Mouse (Mus musculus): ENCODE data around the gene Ccdc106. TPM values are rescaled to one million over a fixed set of nuclear protein-coding genes. Genes with fewer than 3 reads are reported as not detected.

The Ccdc106 gene
- polyA plus RNA-seq, 1 experiment from 2014 or later = 15.1 TPM

- ATAC-seq (replicated peaks; ENCODE audit: low FRiP score, low TSS enrichment, low read depth) = no peak
- no peak overlapping the region for H3K27ac ChIP-seq (ENCODE audit: low read depth)
- peaks cover 2% of the 10 kb centered on the region for H3K4me1 ChIP-seq (replicated peaks; ENCODE audit: control insufficient read depth, insufficient read depth, low read length)
- no peaks in the 10 kb centered on the region for H3K9me3 ChIP-seq (ENCODE audit: control insufficient read depth, low read length)
- DNase-seq (ENCODE audit: low spot score) = no peak
- H3K36me3 ChIP-seq (ENCODE audit: control insufficient read depth, insufficient read depth, low read length) = peaks cover 66% of the 10 kb centered on the region
- H3K27me3 ChIP-seq (replicated peaks; ENCODE audit: control insufficient read depth, insufficient read depth, low read length) = no peaks in the 10 kb centered on the region
- no peak overlapping the region for H3K4me2 ChIP-seq (ENCODE audit: low read length)
- H3K9ac ChIP-seq (ENCODE audit: low read length) = no peak overlapping the region
- H3K4me3 ChIP-seq (ENCODE audit: low read depth, low read length) = no peak overlapping the region
- WGBS = 69% methylated on average over 5 of the region's 5 CpGs
Measured at GRCm38 (mm10) chr7:5086921-5087440, 66.6 kb downstream of the Ccdc106 start.

GRCm38 (mm10) chr7:5087886-5088285, 67.5 kb downstream of the Ccdc106 start:
- Histone ChIP-seq H3K4me2 (ENCODE audit: low read length) (no peak overlapping the region), H3K27ac (ENCODE audit: low read depth) (no peak overlapping the region), H3K9ac (ENCODE audit: low read length) (no peak overlapping the region), H3K27me3 (replicated peaks; ENCODE audit: control insufficient read depth, insufficient read depth, low read length) (no peaks in the 10 kb centered on the region), H3K4me3 (ENCODE audit: low read depth, low read length) (no peak overlapping the region), H3K4me1 (replicated peaks; ENCODE audit: control insufficient read depth, insufficient read depth, low read length) (no peaks in the 10 kb centered on the region), H3K36me3 (ENCODE audit: control insufficient read depth, insufficient read depth, low read length) (peaks cover 75% of the 10 kb centered on the region), H3K9me3 (ENCODE audit: control insufficient read depth, low read length) (no peaks in the 10 kb centered on the region)
- WGBS = 75% methylated on average over 4 of the region's 4 CpGs
- DNase-seq (ENCODE audit: low spot score) = no peak
- no peak for ATAC-seq (replicated peaks; ENCODE audit: low FRiP score, low TSS enrichment, low read depth)

DNA sequence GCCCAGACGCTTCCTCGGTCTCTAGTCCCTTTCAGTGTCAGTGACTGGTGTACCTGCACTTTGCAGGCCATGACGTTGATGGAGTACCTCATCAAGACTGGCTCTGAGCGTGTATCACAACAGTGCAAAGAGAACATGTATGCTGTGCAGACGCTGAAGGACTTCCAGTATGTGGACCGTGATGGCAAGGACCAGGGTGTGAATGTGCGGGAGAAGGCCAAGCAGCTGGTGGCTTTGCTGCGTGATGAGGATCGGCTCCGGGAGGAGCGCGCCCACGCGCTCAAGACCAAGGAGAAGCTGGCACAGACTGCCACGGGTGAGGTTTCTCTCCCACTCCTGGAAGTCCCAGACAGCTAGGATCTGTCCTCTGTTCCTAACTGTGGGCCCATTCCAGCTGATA, 69.5 kb downstream of the Ccdc106 start:
- peaks cover 76% of the 10 kb centered on the region for H3K36me3 ChIP-seq (ENCODE audit: control insufficient read depth, insufficient read depth, low read length)
- no peaks in the 10 kb centered on the region for H3K27me3 ChIP-seq (replicated peaks; ENCODE audit: control insufficient read depth, insufficient read depth, low read length)
- DNase-seq (ENCODE audit: low spot score) (no peak), ATAC-seq (replicated peaks; ENCODE audit: low FRiP score, low TSS enrichment, low read depth) (no peak)
- WGBS = 93% methylated on average over 15 of the region's 15 CpGs
- no peak overlapping the region for H3K4me3 ChIP-seq (ENCODE audit: low read depth, low read length)
- no peaks in the 10 kb centered on the region for H3K9me3 ChIP-seq (ENCODE audit: control insufficient read depth, low read length)
- no peak overlapping the region for H3K9ac ChIP-seq (ENCODE audit: low read length)
- no peak overlapping the region for H3K27ac ChIP-seq (ENCODE audit: low read depth)
- H3K4me2 ChIP-seq (ENCODE audit: low read length) = no peak overlapping the region
- H3K4me1 ChIP-seq (replicated peaks; ENCODE audit: control insufficient read depth, insufficient read depth, low read length) = no peaks in the 10 kb centered on the region

- Histone ChIP-seq H3K27me3 (replicated peaks; ENCODE audit: control insufficient read depth, insufficient read depth, low read length) (no peaks in the 10 kb centered on the region), H3K4me2 (ENCODE audit: low read length) (no peak overlapping the region), H3K27ac (ENCODE audit: low read depth) (no peak overlapping the region), H3K9me3 (ENCODE audit: control insufficient read depth, low read length) (no peaks in the 10 kb centered on the region), H3K4me1 (replicated peaks; ENCODE audit: control insufficient read depth, insufficient read depth, low read length) (no peaks in the 10 kb centered on the region), H3K9ac (ENCODE audit: low read length) (no peak overlapping the region), H3K4me3 (ENCODE audit: low read depth, low read length) (no peak overlapping the region), H3K36me3 (ENCODE audit: control insufficient read depth, insufficient read depth, low read length) (peaks cover 76% of the 10 kb centered on the region)
- WGBS = 91% methylated on average over 15 of the region's 15 CpGs
- ATAC-seq (replicated peaks; ENCODE audit: low FRiP score, low TSS enrichment, low read depth) (no peak), DNase-seq (ENCODE audit: low spot score) (no peak)
Measured at GRCm38 (mm10) chr7:5091008-5091728, 70.8 kb downstream of the Ccdc106 start.

DNA sequence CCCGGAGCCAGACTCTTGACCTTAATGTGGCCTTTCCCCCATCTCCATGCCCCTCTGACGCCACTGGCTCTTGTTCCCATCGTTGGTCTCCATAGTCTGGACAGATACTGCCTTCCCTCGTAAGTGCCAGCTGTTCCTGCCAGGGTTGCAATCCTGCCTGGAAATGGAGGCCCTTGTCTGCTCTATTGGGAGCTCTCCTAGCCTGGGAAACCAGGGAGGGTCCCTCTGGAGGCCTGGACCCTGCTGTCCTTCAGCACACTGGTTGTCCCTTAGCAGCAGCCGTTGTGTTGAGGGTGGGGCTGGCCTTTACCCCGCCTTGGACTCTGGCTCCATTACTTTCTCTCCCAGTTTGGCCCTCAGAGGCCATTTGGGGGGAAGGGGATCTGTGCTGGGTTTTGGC, 72.0 kb downstream of the Ccdc106 start:
- H3K4me1 ChIP-seq (replicated peaks; ENCODE audit: control insufficient read depth, insufficient read depth, low read length) = no peaks in the 10 kb centered on the region
- 74% methylated on average over 6 of the region's 6 CpGs for WGBS
- peaks cover 82% of the 10 kb centered on the region for H3K36me3 ChIP-seq (ENCODE audit: control insufficient read depth, insufficient read depth, low read length)
- H3K4me3 ChIP-seq (ENCODE audit: low read depth, low read length) = no peak overlapping the region
- DNase-seq (ENCODE audit: low spot score) (no peak), ATAC-seq (replicated peaks; ENCODE audit: low FRiP score, low TSS enrichment, low read depth) (no peak)
- H3K9ac ChIP-seq (ENCODE audit: low read length) = no peak overlapping the region
- H3K9me3 ChIP-seq (ENCODE audit: control insufficient read depth, low read length) = no peaks in the 10 kb centered on the region
- H3K4me2 ChIP-seq (ENCODE audit: low read length) = no peak overlapping the region
- no peaks in the 10 kb centered on the region for H3K27me3 ChIP-seq (replicated peaks; ENCODE audit: control insufficient read depth, insufficient read depth, low read length)
- H3K27ac ChIP-seq (ENCODE audit: low read depth) = no peak overlapping the region

DNA sequence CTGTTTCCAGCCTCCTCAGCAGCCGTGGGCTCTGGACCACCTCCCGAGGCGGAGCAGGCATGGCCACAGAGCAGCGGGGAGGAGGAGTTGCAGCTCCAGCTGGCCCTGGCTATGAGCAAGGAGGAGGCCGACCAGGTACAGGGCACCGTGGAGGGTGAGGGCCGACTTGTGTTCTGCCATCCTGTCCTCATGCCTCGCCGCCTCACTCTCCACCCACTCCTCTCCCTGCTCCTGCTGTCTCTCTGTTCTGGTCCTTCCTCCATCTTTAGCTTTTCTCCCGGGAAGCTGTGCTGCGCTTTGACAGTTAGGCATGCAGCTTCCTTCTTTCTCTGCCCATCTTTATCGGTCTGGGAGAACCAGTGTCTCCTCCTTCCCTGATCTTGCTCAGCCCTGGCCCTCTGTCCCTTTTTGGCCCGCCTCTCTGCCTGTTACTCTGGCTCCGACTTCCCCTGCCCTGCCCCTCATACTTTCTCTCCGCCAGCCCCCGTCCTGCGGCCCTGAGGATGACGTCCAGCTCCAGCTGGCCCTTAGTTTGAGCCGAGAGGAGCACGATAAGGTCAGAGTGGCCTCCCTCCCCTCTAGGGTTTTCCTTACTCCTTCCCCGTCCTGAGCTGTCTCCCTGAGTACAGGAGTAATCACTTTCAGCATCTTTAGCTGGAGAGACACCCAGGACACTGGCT, 72.6 kb downstream of the Ccdc106 start:
- 81% methylated on average over 21 of the region's 21 CpGs for WGBS
- DNase-seq (ENCODE audit: low spot score) = no peak
- Histone ChIP-seq H3K9ac (ENCODE audit: low read length) (no peak overlapping the region), H3K4me2 (ENCODE audit: low read length) (no peak overlapping the region), H3K27ac (ENCODE audit: low read depth) (no peak overlapping the region), H3K4me3 (ENCODE audit: low read depth, low read length) (no peak overlapping the region), H3K27me3 (replicated peaks; ENCODE audit: control insufficient read depth, insufficient read depth, low read length) (no peaks in the 10 kb centered on the region), H3K9me3 (ENCODE audit: control insufficient read depth, low read length) (no peaks in the 10 kb centered on the region), H3K36me3 (ENCODE audit: control insufficient read depth, insufficient read depth, low read length) (peaks cover 85% of the 10 kb centered on the region), H3K4me1 (replicated peaks; ENCODE audit: control insufficient read depth, insufficient read depth, low read length) (no peaks in the 10 kb centered on the region)
- no peak for ATAC-seq (replicated peaks; ENCODE audit: low FRiP score, low TSS enrichment, low read depth)

DNA sequence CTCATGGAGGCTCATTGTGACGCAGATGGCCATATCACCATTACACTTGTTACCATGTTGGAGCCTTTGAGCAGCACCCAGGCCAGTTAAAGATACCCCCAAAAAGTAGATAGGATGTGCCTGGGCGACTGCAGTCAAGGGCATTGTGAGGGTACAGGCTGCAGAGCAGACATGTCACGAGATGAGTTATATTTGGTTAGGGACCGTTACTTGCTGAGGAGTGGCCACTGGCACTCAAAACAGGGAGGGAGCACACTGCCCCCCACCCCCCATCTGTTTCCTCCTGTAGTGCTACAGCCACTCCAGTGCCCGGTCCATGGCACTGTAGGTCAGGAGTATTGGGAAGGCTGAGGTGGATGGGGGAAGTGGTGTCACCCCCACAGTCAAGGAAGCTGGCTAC, 78.4 kb downstream of the Ccdc106 start:
- Histone ChIP-seq H3K9me3 (ENCODE audit: control insufficient read depth, low read length) (no peaks in the 10 kb centered on the region), H3K27me3 (replicated peaks; ENCODE audit: control insufficient read depth, insufficient read depth, low read length) (no peaks in the 10 kb centered on the region), H3K4me1 (replicated peaks; ENCODE audit: control insufficient read depth, insufficient read depth, low read length) (no peaks in the 10 kb centered on the region), H3K27ac (ENCODE audit: low read depth) (no peak overlapping the region), H3K9ac (ENCODE audit: low read length) (no peak overlapping the region), H3K4me2 (ENCODE audit: low read length) (no peak overlapping the region), H3K4me3 (ENCODE audit: low read depth, low read length) (no peak overlapping the region), H3K36me3 (ENCODE audit: control insufficient read depth, insufficient read depth, low read length) (peaks cover 55% of the 10 kb centered on the region)
- DNase-seq (ENCODE audit: low spot score) = no peak
- ATAC-seq (replicated peaks; ENCODE audit: low FRiP score, low TSS enrichment, low read depth) = no peak
- WGBS = 86% methylated on average over 5 of the region's 5 CpGs

GRCm38 (mm10) chr7:5099796-5100195, 79.4 kb downstream of the Ccdc106 start:
- H3K4me1 ChIP-seq (replicated peaks; ENCODE audit: control insufficient read depth, insufficient read depth, low read length) = no peaks in the 10 kb centered on the region
- no peak; the same call in 1 of the 2 replicates for ATAC-seq (replicated peaks; ENCODE audit: low FRiP score, low TSS enrichment, low read depth)
- 80% methylated on average over 3 of the region's 3 CpGs for WGBS
- no peak overlapping the region for H3K9ac ChIP-seq (ENCODE audit: low read length)
- H3K36me3 ChIP-seq (ENCODE audit: control insufficient read depth, insufficient read depth, low read length) = peaks cover 45% of the 10 kb centered on the region
- H3K4me2 ChIP-seq (ENCODE audit: low read length) = no peak overlapping the region
- no peaks in the 10 kb centered on the region for H3K27me3 ChIP-seq (replicated peaks; ENCODE audit: control insufficient read depth, insufficient read depth, low read length)
- no peaks in the 10 kb centered on the region for H3K9me3 ChIP-seq (ENCODE audit: control insufficient read depth, low read length)
- no peak overlapping the region for H3K27ac ChIP-seq (ENCODE audit: low read depth)
- no peak overlapping the region for H3K4me3 ChIP-seq (ENCODE audit: low read depth, low read length)
- no peak for DNase-seq (ENCODE audit: low spot score)

Data from intestine, embryonic 14.5 days (tissue).